Mouse (Mus musculus) megakaryocyte, embryonic 14.5 days (primary cell): ENCODE measurements around the gene Atf6b.

Experiments used
- FLI1 ChIP-seq: IDR thresholded peaks from 2 replicates; pipeline ENCODE4 v1.6.1; 2012; ENCODE audit warnings: low read length, inconsistent platforms, mixed read lengths
- GATA1 ChIP-seq: IDR thresholded peaks from 3 replicates; pipeline ENCODE4 v1.6.1; 2012; ENCODE audit warnings: mixed read lengths, low read length, inconsistent platforms, borderline replicate concordance

GRCm38 (mm10) chr17:34635671-34636070 lies 11.3 kb upstream of the Atf6b start:
- TF ChIP-seq GATA1: no peak
- no peak for TF ChIP-seq FLI1
